Mouse (Mus musculus): ENCODE results near the gene Dtd2. TPM values are rescaled to one million over a fixed set of nuclear protein-coding genes. Genes with fewer than 3 reads are reported as not detected.

The Dtd2 gene
- polyA plus RNA-seq, 2 experiments from 2014 or later: 12.4 to 18.7 TPM

- ATAC-seq: no peak
Observed at GRCm38 (mm10) chr12:51985163-51985748, 21.0 kb downstream of the Dtd2 start.

GRCm38 (mm10) chr12:51983625-51984024 is 22.7 kb downstream of the Dtd2 start:
- ATAC-seq: no peak

GRCm38 (mm10) chr12:51976531-51976930 is 29.8 kb downstream of the Dtd2 start:
- no peak for ATAC-seq

- ATAC-seq: no peak
Observed at GRCm38 (mm10) chr12:51974381-51974780, 31.9 kb downstream of the Dtd2 start.

GRCm38 (mm10) chr12:51972269-51973065 is 33.8 kb downstream of the Dtd2 start:
- no peak for ATAC-seq

- ATAC-seq: peak; percentile 91
Observed at GRCm38 (mm10) chr12:51971070-51971664, 35.1 kb downstream of the Dtd2 start, which contains the start of gene Heatr5a. Heatr5a (minus strand) TSS chr12:51971321.

- ATAC-seq: peak; percentile 42
Observed at GRCm38 (mm10) chr12:51970352-51971069, 35.8 kb downstream of the Dtd2 start.

GRCm38 (mm10) chr12:51969876-51970275 is 36.4 kb downstream of the Dtd2 start:
- ATAC-seq: no peak

GRCm38 (mm10) chr12:51969092-51969491 is 37.2 kb downstream of the Dtd2 start:
- ATAC-seq: no peak

GRCm38 (mm10) chr12:51967915-51968595 is 38.2 kb downstream of the Dtd2 start:
- ATAC-seq: no peak

GRCm38 (mm10) chr12:51957626-51958025 is 48.7 kb downstream of the Dtd2 start:
- no peak for ATAC-seq

GRCm38 (mm10) chr12:51952309-51952708 is 54.0 kb downstream of the Dtd2 start:
- no peak for ATAC-seq

- ATAC-seq: no peak
Observed at GRCm38 (mm10) chr12:51947498-51947945, 58.8 kb downstream of the Dtd2 start.

GRCm38 (mm10) chr12:51945331-51945730 is 61.0 kb downstream of the Dtd2 start:
- no peak for ATAC-seq

GRCm38 (mm10) chr12:51939848-51940247 is 66.5 kb downstream of the Dtd2 start:
- no peak for ATAC-seq

Other genes starting within 250 kb of the Dtd2 start
- gene Hectd1, start 177.0 kb downstream of the Dtd2 start, polyA plus RNA-seq (2017; shearing (Covaris generic)): 10 to 100 TPM; 61.2 to 71.5 TPM
- 10 to 100 TPM in 1 of 2 experiments, 1 to 10 TPM in 1; 9.8 to 10.6 TPM for gene Heatr5a, start 35.2 kb downstream of the Dtd2 start, polyA plus RNA-seq (2017; shearing (Covaris generic))
- gene Gpr33, start 21.6 kb upstream of the Dtd2 start, polyA plus RNA-seq (2017; shearing (Covaris generic)): not detected
- 1 to 10 TPM; 6.1 to 6.5 TPM for gene Nubpl, start 91.2 kb upstream of the Dtd2 start, polyA plus RNA-seq (2017; shearing (Covaris generic))

Data from CD4-positive, CD25-positive, alpha-beta regulatory T cell, adult 4 months (primary cell).